ENCODE assay signal across 8 mouse cellular contexts in genomic region chr10:77033323-77034025, GRCm38 (mm10). TPM values are rescaled to one million over a fixed set of nuclear protein-coding genes. Genes with fewer than 3 reads are reported as not detected.
DNase-seq lines count a peak whose midpoint lies in the region; ATAC-seq lines count a peak whose summit lies in the region.

No protein-coding gene starts in this region.

- peak; percentile 61 for DNase-seq in urinary bladder, postnatal 14 days (ENCODE audit: low spot score)
- DNase-seq in urinary bladder, adult 18-20 months (ENCODE audit: low spot score in 2 of 2), result no peak
- DNase-seq in embryo, embryonic 10.5 days (ENCODE audit: low spot score), result peak; percentile 52
- peak; percentile 59 for DNase-seq in gastrocnemius, postnatal 14 days
- DNase-seq in left cerebral cortex, postnatal 36 days (ENCODE audit: low spot score in 2 of 2), result peak; percentile 67 to 70
- DNase-seq in spleen, postnatal 10 days (ENCODE audit: low spot score in 2 of 2), result peak; percentile 33 to 51

- intact Hi-C loops in gastrocnemius, postnatal 14 days (cut with DNase I; ENCODE audit: low total_unique reads), result no loop called here
- intact Hi-C loops in left cerebral cortex, postnatal 36 days (cut with DNase I), result loop anchor here (5.0 kb wide), 1 partner anchor 71 kb away; the partner anchor contains the start of gene Pcbp3

- ATAC-seq in inflammation-experienced regulatory T-cells, adult 6 months, result peak; percentile 44
- peak; percentile 48 for ATAC-seq in megakaryocyte progenitor cell, adult 5-6 weeks (replicated peaks; ENCODE audit: poor library complexity)

RNA-seq across cellular contexts. Expression of gene Slc19a1, which starts 1.4 kb away (rescaled TPM):
- 1 to 10 TPM; 4.8 to 5.4 TPM for total RNA-seq in gastrocnemius, postnatal 14 days (2021)
- polyA plus RNA-seq in inflammation-experienced regulatory T-cells, adult 6 months (2017; shearing (Covaris generic)), result 10 to 100 TPM; 23.4 to 40.5 (median 34.5) TPM
- total RNA-seq in left cerebral cortex, postnatal 36 days (2021), result 10 to 100 TPM; 22.1 to 23.0 TPM
- total RNA-seq in megakaryocyte progenitor cell, adult 5-6 weeks (2015), result 23.8 and 25.6 TPM in 2 replicates
- total RNA-seq in megakaryocyte progenitor cell, adult 5-6 weeks (2017), result 22.0 and 26.9 TPM in 2 replicates

Comparison
In these comparisons a context has a peak if more than half of its experiments do, and no peak if none do; other contexts are left out.
1. DNase-seq: peak in urinary bladder, postnatal 14 days (single experiment), embryo, embryonic 10.5 days (single experiment), gastrocnemius, postnatal 14 days (single experiment), left cerebral cortex, postnatal 36 days (2 of 2) and spleen, postnatal 10 days (2 of 2); none in urinary bladder, adult 18-20 months (0 of 2).